Mouse (Mus musculus): Measurements from ENCODE around the gene Shoc2. TPM values are rescaled to one million over a fixed set of nuclear protein-coding genes. Genes with fewer than 3 reads are reported as not detected.

Shoc2 gene
- polyA plus RNA-seq, 1 experiment from 2014 or later: 48.6 TPM

GRCm38 (mm10) chr19:54076362-54077349 lies 132.6 kb downstream of the Shoc2 start:
- ATAC-seq (replicated peaks; ENCODE audit: low FRiP score): no peak
- H3K27me3 ChIP-seq (replicated peaks; ENCODE audit: control insufficient read depth, insufficient read depth, low read length): no peaks in the 10 kb centered on the region
- H3K27ac ChIP-seq (ENCODE audit: low read depth, low read length): no peak overlapping the region
- WGBS: 55% methylated on average over 10 of the region's 10 CpGs
- H3K9ac ChIP-seq (ENCODE audit: low read depth, low read length): no peak overlapping the region
- 0 out of 2 replicates have a peak, but pooled peaks cover 3% of the 10 kb centered on the region for H3K4me1 ChIP-seq (replicated peaks; ENCODE audit: control insufficient read depth, insufficient read depth, low read length)
- H3K9me3 ChIP-seq (ENCODE audit: control insufficient read depth, low read length): no peaks in the 10 kb centered on the region
- no peak overlapping the region for H3K4me3 ChIP-seq (ENCODE audit: low read depth, low read length)
- no peak for DNase-seq (ENCODE audit: low spot score)
- H3K4me2 ChIP-seq: no peak overlapping the region
- no peaks in the 10 kb centered on the region for H3K36me3 ChIP-seq (ENCODE audit: control insufficient read depth, insufficient read depth, low read length)

- Histone ChIP-seq H3K36me3 (ENCODE audit: control insufficient read depth, insufficient read depth, low read length) (no peaks in the 10 kb centered on the region), H3K4me3 (ENCODE audit: low read depth, low read length) (no peak overlapping the region), H3K9me3 (ENCODE audit: control insufficient read depth, low read length) (no peaks in the 10 kb centered on the region), H3K4me2 (no peak overlapping the region), H3K9ac (ENCODE audit: low read depth, low read length) (no peak overlapping the region), H3K27me3 (replicated peaks; ENCODE audit: control insufficient read depth, insufficient read depth, low read length) (no peaks in the 10 kb centered on the region; the same call in 1 of the 2 replicates), H3K27ac (ENCODE audit: low read depth, low read length) (no peak overlapping the region), H3K4me1 (replicated peaks; ENCODE audit: control insufficient read depth, insufficient read depth, low read length) (0 out of 2 replicates have a peak, but pooled peaks cover 3% of the 10 kb centered on the region)
- ATAC-seq (replicated peaks; ENCODE audit: low FRiP score) (no peak), DNase-seq (ENCODE audit: low spot score) (no peak)
- WGBS: 74% methylated on average over 9 of the region's 9 CpGs
Measured at GRCm38 (mm10) chr19:54081303-54081702, 137.2 kb downstream of the Shoc2 start.

- Histone ChIP-seq H3K4me1 (replicated peaks; ENCODE audit: control insufficient read depth, insufficient read depth, low read length) (0 out of 2 replicates have a peak, but pooled peaks cover 3% of the 10 kb centered on the region), H3K27me3 (replicated peaks; ENCODE audit: control insufficient read depth, insufficient read depth, low read length) (no peaks in the 10 kb centered on the region; the same call in 1 of the 2 replicates), H3K36me3 (ENCODE audit: control insufficient read depth, insufficient read depth, low read length) (no peaks in the 10 kb centered on the region), H3K9me3 (ENCODE audit: control insufficient read depth, low read length) (no peaks in the 10 kb centered on the region), H3K4me3 (ENCODE audit: low read depth, low read length) (no peak overlapping the region), H3K27ac (ENCODE audit: low read depth, low read length) (no peak overlapping the region), H3K9ac (ENCODE audit: low read depth, low read length) (no peak overlapping the region), H3K4me2 (no peak overlapping the region)
- ATAC-seq (replicated peaks; ENCODE audit: low FRiP score) (no peak), DNase-seq (ENCODE audit: low spot score) (no peak)
- 54% methylated on average over 9 of the region's 9 CpGs for WGBS
Measured at GRCm38 (mm10) chr19:54081716-54082165, 137.6 kb downstream of the Shoc2 start.

Other genes starting within 250 kb of the Shoc2 start
- 48.2 and 50.1 TPM in 2 replicates for gene Pdcd4, start 52.1 kb upstream of the Shoc2 start, polyA plus RNA-seq (2014; fragmentation: Nextera tagmentation; extraction: Ambion mirVana)
- 95.9 and 103 TPM in 2 replicates for gene Bbip1, start 321 bp downstream of the Shoc2 start, polyA plus RNA-seq (2014; fragmentation: Nextera tagmentation; extraction: Ambion mirVana)
- gene Adra2a, start 99.8 kb downstream of the Shoc2 start, polyA plus RNA-seq (2014; fragmentation: Nextera tagmentation; extraction: Ambion mirVana): 0.11 and 0.42 TPM in 2 replicates

All from liver, embryonic 11.5 days (tissue).